Mouse (Mus musculus): Measurements from ENCODE around the gene Casq2.

- TF ChIP-seq CTCF (IDR thresholded peaks at IDR 0.05; ENCODE audit: low read depth) (no peak), EP300 (IDR thresholded peaks at IDR 0.05; ENCODE audit: low read depth) (no peak)
Observed at GRCm38 (mm10) chr3:102181191-102181590, 95.0 kb downstream of the Casq2 start.

Measured in liver, embryonic 14.5 days (tissue).